Mouse (Mus musculus): ENCODE data around the gene Pfkm. TPM values are rescaled to one million over a fixed set of nuclear protein-coding genes. Genes with fewer than 3 reads are reported as not detected.

Gene Pfkm
- 27.9 and 28.4 TPM in 2 replicates for polyA plus RNA-seq (2015; fragmentation: Nextera tagmentation; extraction: Ambion mirVana)

- no peaks in the 10 kb centered on the region for H3K27me3 ChIP-seq (replicated peaks)
- H3K9me3 ChIP-seq, result no peaks in the 10 kb centered on the region
- no peaks in the 10 kb centered on the region; the same call in 1 of the 2 replicates for H3K36me3 ChIP-seq
- peak within 1 kb of the TSS; percentile 98 for H3K27ac ChIP-seq
- peaks cover 7% of the 10 kb centered on the region; the same call in 1 of the 2 replicates for H3K4me1 ChIP-seq (replicated peaks)
- WGBS, result under 1% methylated on average over 30 of the region's 30 CpGs
- ATAC-seq, result no peak; the same call in 1 of the 2 replicates
- H3K4me2 ChIP-seq (replicated peaks), result peak within 1 kb of the TSS; percentile 65
- H3K9ac ChIP-seq, result peak within 1 kb of the TSS; percentile 98
- H3K4me3 ChIP-seq (replicated peaks), result peak within 1 kb of the TSS; percentile 96
Measured at GRCm38 (mm10) chr15:98092372-98093120, at the start of gene Pfkm. Pfkm (plus strand) TSS chr15:98092589.

- Histone ChIP-seq H3K9ac (no peak overlapping the region), H3K4me1 (replicated peaks) (no peaks in the 10 kb centered on the region), H3K4me3 (replicated peaks) (no peak overlapping the region), H3K27ac (no peak overlapping the region), H3K27me3 (replicated peaks) (no peaks in the 10 kb centered on the region), H3K4me2 (replicated peaks) (no peak overlapping the region), H3K9me3 (no peaks in the 10 kb centered on the region), H3K36me3 (peaks cover 37% of the 10 kb centered on the region)
- WGBS, result 92% methylated on average over 6 of the region's 6 CpGs
- no peak for ATAC-seq
Measured at GRCm38 (mm10) chr15:98043967-98044366, 48.4 kb upstream of the Pfkm start.

GRCm38 (mm10) chr15:98044387-98044786 is 48.0 kb upstream of the Pfkm start:
- H3K27me3 ChIP-seq (replicated peaks), result no peaks in the 10 kb centered on the region
- 91% methylated on average over 5 of the region's 5 CpGs for WGBS
- H3K4me3 ChIP-seq (replicated peaks), result no peak overlapping the region
- no peaks in the 10 kb centered on the region for H3K9me3 ChIP-seq
- H3K27ac ChIP-seq, result no peak overlapping the region
- no peak for ATAC-seq
- H3K36me3 ChIP-seq, result peaks cover 35% of the 10 kb centered on the region
- no peak overlapping the region for H3K9ac ChIP-seq
- no peaks in the 10 kb centered on the region for H3K4me1 ChIP-seq (replicated peaks)
- H3K4me2 ChIP-seq (replicated peaks), result no peak overlapping the region

- no peaks in the 10 kb centered on the region for H3K9me3 ChIP-seq
- H3K27me3 ChIP-seq (replicated peaks), result no peaks in the 10 kb centered on the region
- H3K27ac ChIP-seq, result no peak overlapping the region
- 90% methylated on average over 13 of the region's 13 CpGs for WGBS
- no peak overlapping the region for H3K4me2 ChIP-seq (replicated peaks)
- no peak overlapping the region for H3K9ac ChIP-seq
- no peak for ATAC-seq
- no peaks in the 10 kb centered on the region for H3K4me1 ChIP-seq (replicated peaks)
- H3K36me3 ChIP-seq, result peaks cover 47% of the 10 kb centered on the region
- H3K4me3 ChIP-seq (replicated peaks), result no peak overlapping the region
Measured at GRCm38 (mm10) chr15:98048918-98049700, 43.3 kb upstream of the Pfkm start.

GRCm38 (mm10) chr15:98051685-98052084 is 40.7 kb upstream of the Pfkm start:
- no peaks in the 10 kb centered on the region for H3K27me3 ChIP-seq (replicated peaks)
- 90% methylated on average over 5 of the region's 5 CpGs for WGBS

GRCm38 (mm10) chr15:98055246-98055645 is 37.1 kb upstream of the Pfkm start:
- no peaks in the 10 kb centered on the region for H3K27me3 ChIP-seq (replicated peaks)
- no peaks in the 10 kb centered on the region for H3K4me1 ChIP-seq (replicated peaks)
- H3K36me3 ChIP-seq, result peaks cover 39% of the 10 kb centered on the region
- H3K27ac ChIP-seq, result no peak overlapping the region
- H3K9me3 ChIP-seq, result no peaks in the 10 kb centered on the region
- H3K4me2 ChIP-seq (replicated peaks), result no peak overlapping the region
- H3K4me3 ChIP-seq (replicated peaks), result no peak overlapping the region
- no peak for ATAC-seq
- WGBS, result 35% methylated on average over 5 of the region's 5 CpGs
- no peak overlapping the region for H3K9ac ChIP-seq

More at GRCm38 (mm10) chr15:98051685-98052084, 40.7 kb upstream of the Pfkm start:
- Histone ChIP-seq H3K4me1 (replicated peaks) (no peaks in the 10 kb centered on the region), H3K4me3 (replicated peaks) (no peak overlapping the region), H3K9me3 (no peaks in the 10 kb centered on the region), H3K27ac (no peak overlapping the region), H3K4me2 (replicated peaks) (no peak overlapping the region), H3K9ac (no peak overlapping the region), H3K36me3 (peaks cover 33% of the 10 kb centered on the region)
- no peak for ATAC-seq

GRCm38 (mm10) chr15:98065881-98066280 is 26.5 kb upstream of the Pfkm start:
- H3K4me2 ChIP-seq (replicated peaks), result no peak overlapping the region
- H3K9me3 ChIP-seq, result no peaks in the 10 kb centered on the region
- no peaks in the 10 kb centered on the region for H3K27me3 ChIP-seq (replicated peaks)
- 88% methylated on average over 5 of the region's 5 CpGs for WGBS
- H3K27ac ChIP-seq, result no peak overlapping the region
- no peaks in the 10 kb centered on the region for H3K4me1 ChIP-seq (replicated peaks)
- H3K36me3 ChIP-seq, result peaks cover 34% of the 10 kb centered on the region
- H3K4me3 ChIP-seq (replicated peaks), result no peak overlapping the region
- no peak overlapping the region for H3K9ac ChIP-seq
- ATAC-seq, result no peak

GRCm38 (mm10) chr15:98066602-98067001 is 25.8 kb upstream of the Pfkm start:
- WGBS, result 93% methylated on average over 12 of the region's 12 CpGs

GRCm38 (mm10) chr15:98067492-98067891 is 24.9 kb upstream of the Pfkm start:
- Histone ChIP-seq H3K27me3 (replicated peaks) (no peaks in the 10 kb centered on the region), H3K9ac (no peak overlapping the region), H3K4me1 (replicated peaks) (no peaks in the 10 kb centered on the region), H3K9me3 (no peaks in the 10 kb centered on the region), H3K27ac (no peak overlapping the region), H3K36me3 (peaks cover 34% of the 10 kb centered on the region), H3K4me2 (replicated peaks) (no peak overlapping the region), H3K4me3 (replicated peaks) (no peak overlapping the region)
- no peak for ATAC-seq
- WGBS, result 59% methylated on average over 3 of the region's 3 CpGs

More at GRCm38 (mm10) chr15:98066602-98067001, 25.8 kb upstream of the Pfkm start:
- Histone ChIP-seq H3K27ac (no peak overlapping the region), H3K4me1 (replicated peaks) (no peaks in the 10 kb centered on the region), H3K27me3 (replicated peaks) (no peaks in the 10 kb centered on the region), H3K9ac (no peak overlapping the region), H3K9me3 (no peaks in the 10 kb centered on the region), H3K36me3 (peaks cover 34% of the 10 kb centered on the region), H3K4me2 (replicated peaks) (no peak overlapping the region), H3K4me3 (replicated peaks) (no peak overlapping the region)
- no peak for ATAC-seq

- no peak for ATAC-seq
- H3K4me1 ChIP-seq (replicated peaks), result no peaks in the 10 kb centered on the region
- H3K36me3 ChIP-seq, result peaks cover 34% of the 10 kb centered on the region
- 87% methylated on average over 9 of the region's 9 CpGs for WGBS
- no peak overlapping the region for H3K9ac ChIP-seq
- H3K27ac ChIP-seq, result no peak overlapping the region
- no peak overlapping the region for H3K4me3 ChIP-seq (replicated peaks)
- no peaks in the 10 kb centered on the region for H3K9me3 ChIP-seq
- H3K4me2 ChIP-seq (replicated peaks), result no peak overlapping the region
- no peaks in the 10 kb centered on the region for H3K27me3 ChIP-seq (replicated peaks)
Measured at GRCm38 (mm10) chr15:98068506-98068905, 23.9 kb upstream of the Pfkm start.

GRCm38 (mm10) chr15:98069566-98070245 is 22.7 kb upstream of the Pfkm start:
- Histone ChIP-seq H3K36me3 (peaks cover 33% of the 10 kb centered on the region), H3K9me3 (no peaks in the 10 kb centered on the region), H3K4me3 (replicated peaks) (no peak overlapping the region), H3K4me2 (replicated peaks) (no peak overlapping the region), H3K27me3 (replicated peaks) (no peaks in the 10 kb centered on the region), H3K27ac (no peak overlapping the region), H3K9ac (no peak overlapping the region), H3K4me1 (replicated peaks) (no peaks in the 10 kb centered on the region)
- 87% methylated on average over 8 of the region's 8 CpGs for WGBS
- no peak for ATAC-seq

GRCm38 (mm10) chr15:98070376-98070775 is 22.0 kb upstream of the Pfkm start:
- Histone ChIP-seq H3K9me3 (no peaks in the 10 kb centered on the region), H3K36me3 (peaks cover 33% of the 10 kb centered on the region), H3K27me3 (replicated peaks) (no peaks in the 10 kb centered on the region), H3K9ac (no peak overlapping the region), H3K4me3 (replicated peaks) (no peak overlapping the region), H3K4me2 (replicated peaks) (no peak overlapping the region), H3K27ac (no peak overlapping the region), H3K4me1 (replicated peaks) (no peaks in the 10 kb centered on the region)
- ATAC-seq, result no peak
- WGBS, result 88% methylated on average over 3 of the region's 3 CpGs
